Mouse (Mus musculus) G1E (cell line): ENCODE data around the gene Gadd45gip1.

ENCODE experiments used
- CTCF ChIP-seq: IDR thresholded peaks from 2 replicates; pipeline ENCODE4 v1.5.1; 2012; ENCODE audit warnings: low read depth, low read length, inconsistent platforms, mixed read lengths
- GATA1 ChIP-seq: IDR thresholded peaks from 2 replicates; pipeline ENCODE4 v1.6.1; 2012; ENCODE audit warnings: borderline replicate concordance, low read length, inconsistent platforms, mixed read lengths
- POLR2AphosphoS5 ChIP-seq: IDR thresholded peaks from 2 replicates; pipeline ENCODE4 v1.6.1; 2012; ENCODE audit warnings: low read depth, low read length, inconsistent platforms; ENCODE audit not compliant: insufficient replicate concordance

DNA sequence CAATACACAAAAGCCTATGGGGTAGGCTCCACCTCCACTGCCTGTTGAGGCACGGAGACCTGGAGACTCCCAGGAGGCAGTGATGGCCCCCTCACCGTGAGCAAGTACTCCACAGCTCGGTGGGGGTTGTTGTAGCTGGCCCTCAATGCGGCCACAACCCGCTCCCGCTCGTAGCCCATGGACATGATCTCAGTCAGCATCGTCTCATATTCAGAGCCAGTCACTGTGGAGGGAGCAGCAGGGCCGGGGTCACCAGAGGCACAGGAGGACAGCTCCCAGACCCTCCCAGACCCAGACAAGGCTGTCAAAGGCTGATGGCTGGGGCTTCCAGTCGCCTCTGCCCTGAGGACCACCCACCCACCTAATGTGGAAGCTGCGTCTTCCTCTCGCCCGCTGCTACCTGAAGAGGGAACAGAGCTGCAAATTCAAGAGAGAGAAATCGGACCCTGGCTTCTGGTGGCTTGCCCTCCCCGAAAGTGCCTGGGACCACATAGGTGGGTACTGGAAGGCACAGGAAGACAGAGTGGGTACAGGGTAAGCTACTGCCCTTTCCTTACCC lies 6.7 kb downstream of the Gadd45gip1 start:
- no peak for TF ChIP-seq CTCF
- TF ChIP-seq POLR2AphosphoS5: no peak
- TF ChIP-seq GATA1: no peak
